Mouse (Mus musculus) MEL-GATA-1-ER (cell line): Measurements from ENCODE around the gene Fntb.

Experiments used
- DNase-seq: peaks from one replicate; pipeline ENCODE4 v3.0.0-alpha.2; 2012; ENCODE audit warnings: low read depth; ENCODE audit errors: extremely low read depth

The Fntb gene

GRCm38 (mm10) chr12:76765354-76765851 lies at the start of gene Fntb, which contains the start of gene Churc1:
Gene Fntb (plus strand): TSS chr12:76765589.
Gene Churc1 (plus strand): TSS chr12:76765538.
- DNase-seq = peak; percentile 99

- DNase-seq = no peak
Measured at GRCm38 (mm10) chr12:76718384-76718783, 47.0 kb upstream of the Fntb start.

- no peak for DNase-seq
Measured at GRCm38 (mm10) chr12:76720572-76720971, 44.8 kb upstream of the Fntb start.

- DNase-seq = no peak
Measured at GRCm38 (mm10) chr12:76722026-76722425, 43.4 kb upstream of the Fntb start.

- no peak for DNase-seq
Measured at GRCm38 (mm10) chr12:76727955-76728354, 37.4 kb upstream of the Fntb start.

GRCm38 (mm10) chr12:76750866-76751459 lies 14.4 kb upstream of the Fntb start:
- no peak for DNase-seq

GRCm38 (mm10) chr12:76752652-76753318 lies 12.6 kb upstream of the Fntb start:
- DNase-seq = peak; percentile 59

GRCm38 (mm10) chr12:76765901-76766630 lies 677 bp downstream of the Fntb start:
- DNase-seq = no peak

GRCm38 (mm10) chr12:76770841-76771500 lies 5.6 kb downstream of the Fntb start:
- DNase-seq = no peak

- no peak for DNase-seq
Measured at GRCm38 (mm10) chr12:76771540-76771939, 6.2 kb downstream of the Fntb start.

GRCm38 (mm10) chr12:76774652-76775051 lies 9.3 kb downstream of the Fntb start:
- DNase-seq = no peak

- no peak for DNase-seq
Measured at GRCm38 (mm10) chr12:76775132-76775531, 9.7 kb downstream of the Fntb start.

GRCm38 (mm10) chr12:76776898-76777297 lies 11.5 kb downstream of the Fntb start:
- DNase-seq = no peak

GRCm38 (mm10) chr12:76777845-76778244 lies 12.5 kb downstream of the Fntb start:
- no peak for DNase-seq

- no peak for DNase-seq
Measured at GRCm38 (mm10) chr12:76778305-76779083, 13.1 kb downstream of the Fntb start.

GRCm38 (mm10) chr12:76779951-76780350 lies 14.6 kb downstream of the Fntb start:
- no peak for DNase-seq

GRCm38 (mm10) chr12:76780639-76781468 lies 15.5 kb downstream of the Fntb start:
- DNase-seq = no peak

GRCm38 (mm10) chr12:76784056-76784619 lies 18.7 kb downstream of the Fntb start:
- no peak for DNase-seq

- DNase-seq = peak; percentile 43
Measured at GRCm38 (mm10) chr12:76790446-76791084, 25.2 kb downstream of the Fntb start.
